Mouse (Mus musculus) limb, embryonic 11.5 days (tissue): ENCODE data around the gene Gm21060. TPM values are rescaled to one million over a fixed set of nuclear protein-coding genes. Genes with fewer than 3 reads are reported as not detected.
"Not testable (repeated sequence)": the region's sequence is repeated elsewhere in the genome, so short reads cannot be mapped to it uniquely, and the experiment has no call there.

Experiments used
- ATAC-seq: fragments of 200-750 bp; cut with Nextera tagmentation; 2 replicates; pipeline ENCODE4 v1.8.0; 2017; ENCODE audit warnings: low read depth; ENCODE audit not compliant: insufficient number of reproducible peaks, low FRiP score, low TSS enrichment
- DNase-seq: peaks from one replicate; pipeline ENCODE4 v3.0.0-alpha.2; 2015; ENCODE audit warnings: low spot score
- H3K27ac ChIP-seq: fragments of 300-500 bp; sonication (generic); replicated peaks from 2 replicates; pipeline ENCODE4 v1.5.1; 2014; ENCODE audit warnings: low read depth, mild to moderate bottlenecking, low read length
- H3K27me3 ChIP-seq: fragments of 300-500 bp; sonication (generic); 2 replicates; pipeline ENCODE4 v1.6.1; 2014; ENCODE audit warnings: mild to moderate bottlenecking, low read length, mixed read lengths; ENCODE audit not compliant: control insufficient read depth, insufficient read depth
- H3K36me3 ChIP-seq: fragments of 300-500 bp; sonication (generic); 2 replicates; pipeline ENCODE4 v1.6.1; 2014; ENCODE audit warnings: mild to moderate bottlenecking, low read length, moderate library complexity, mixed read lengths; ENCODE audit not compliant: control insufficient read depth, insufficient read depth
- H3K4me1 ChIP-seq: fragments of 300-500 bp; sonication (generic); 2 replicates; pipeline ENCODE4 v1.6.1; 2014; ENCODE audit warnings: low read length, mixed read lengths; ENCODE audit not compliant: control insufficient read depth, insufficient read depth
- H3K4me2 ChIP-seq: fragments of 300-500 bp; sonication (generic); 2 replicates; pipeline ENCODE4 v1.6.1; 2014; ENCODE audit warnings: low read depth, mild to moderate bottlenecking, moderate library complexity; ENCODE audit not compliant: severe bottlenecking
- H3K4me3 ChIP-seq: fragments of 300-500 bp; sonication (generic); 2 replicates; pipeline ENCODE4 v1.5.1; 2014; ENCODE audit warnings: low read depth, low read length
- H3K9ac ChIP-seq: fragments of 300-500 bp; sonication (generic); 2 replicates; pipeline ENCODE4 v1.6.1; 2014; ENCODE audit warnings: mild to moderate bottlenecking, low read length
- H3K9me3 ChIP-seq: fragments of 300-500 bp; sonication (generic); 2 replicates; pipeline ENCODE4 v1.6.1; 2016; ENCODE audit warnings: low read length; ENCODE audit not compliant: control insufficient read depth
- WGBS: fragments of 180-500 bp; shearing (Covaris S2); extraction: QIAGEN DNeasy Blood & Tissue Kit; methylation state at CpG from one replicate; pipeline ENCODE4 v1.1.7; 2014; 5-methylcytosine and 5-hydroxymethylcytosine counted together
- polyA plus RNA-seq: library from polyadenylated mRNA; unstranded; fragments of >200 nt; fragmentation: Nextera tagmentation; extraction: Ambion mirVana; gene quantifications from 2 replicates; pipeline ENCODE4 v1.2.1, GENCODE M21; 2014

Gm21060 gene
- polyA plus RNA-seq, result not detected in 2 replicates

DNA sequence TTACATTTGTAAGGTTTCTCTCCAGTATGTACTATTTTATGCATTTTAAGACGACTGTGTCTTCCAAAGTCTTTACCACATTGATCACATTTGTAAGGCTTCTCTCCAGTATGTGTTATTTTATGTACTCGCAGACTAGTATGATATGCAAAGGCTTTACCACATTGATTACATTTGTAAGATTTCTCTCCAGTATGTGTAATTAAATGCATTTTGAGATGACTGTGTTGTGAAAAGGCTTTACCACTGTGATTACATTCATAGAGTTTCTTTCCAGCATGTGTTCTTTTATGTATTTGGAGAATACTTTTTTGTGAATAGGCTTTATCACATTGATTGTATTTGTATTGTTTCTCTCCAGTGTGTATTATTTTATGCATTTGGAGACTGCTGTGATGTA lies at the start of gene Gm21060:
Gm21060 (minus strand) TSS at position 101 of the 400 bp plus-strand sequence.
- no peak for DNase-seq

DNA sequence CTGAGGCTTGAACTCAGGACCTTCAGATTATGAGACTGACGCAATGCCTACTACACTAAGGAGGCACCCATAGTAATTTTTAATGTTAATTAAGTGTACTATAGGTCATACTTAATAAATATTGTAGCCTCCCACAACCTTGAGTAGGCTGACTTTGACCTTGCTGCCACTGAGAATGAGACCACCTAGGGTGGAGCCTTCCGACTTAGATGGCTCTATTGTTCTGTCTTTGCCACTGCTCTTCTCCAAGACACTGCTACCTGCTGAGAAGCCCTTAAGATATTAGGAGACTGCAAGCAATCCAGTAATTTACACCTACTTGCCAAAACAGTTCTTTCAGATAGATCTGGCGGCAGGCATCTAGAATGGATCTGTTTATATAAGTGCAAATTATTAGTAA lies 24.0 kb upstream of the Gm21060 start:
- H3K4me1 ChIP-seq, H3K4me3 ChIP-seq, ATAC-seq, H3K27ac ChIP-seq, H3K27me3 ChIP-seq, H3K36me3 ChIP-seq, H3K9ac ChIP-seq, DNase-seq, H3K4me2 ChIP-seq, H3K9me3 ChIP-seq: not testable (repeated sequence)
- WGBS, result 84% methylated on average over 3 of the region's 3 CpGs

More for the DNA sequence above, at the start of gene Gm21060:
- WGBS, result 92% methylated on average over 2 of the region's 2 CpGs
- Histone ChIP-seq H3K27ac (no peak within 1 kb of the TSS), H3K4me1 (no peaks in the 10 kb centered on the region), H3K4me2 (no peak within 1 kb of the TSS), H3K9me3 (no peaks in the 10 kb centered on the region), H3K36me3 (no peaks in the 10 kb centered on the region), H3K4me3 (no peak within 1 kb of the TSS), H3K9ac (no peak within 1 kb of the TSS), H3K27me3 (no peaks in the 10 kb centered on the region)
- no peak for ATAC-seq

DNA sequence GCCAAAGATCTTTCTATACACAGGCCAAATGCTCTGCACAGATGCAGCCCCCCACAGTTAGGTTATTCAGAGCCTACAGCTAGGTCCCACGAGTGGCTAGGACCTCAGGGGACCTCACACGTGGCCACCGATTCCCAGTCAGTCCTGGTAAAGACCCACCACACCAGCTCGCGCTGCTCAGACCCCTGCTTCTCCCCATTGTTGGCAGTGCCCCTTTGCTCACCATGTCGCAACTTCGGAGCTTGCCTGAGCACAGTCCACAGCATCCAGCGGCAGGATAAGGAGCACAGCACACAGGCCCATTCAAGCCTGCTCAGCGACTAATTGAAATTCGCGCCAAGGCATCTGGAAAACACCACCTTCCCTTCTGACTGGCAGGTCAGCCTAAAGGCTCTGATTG lies 16.3 kb upstream of the Gm21060 start:
- WGBS, result 36% methylated on average over 11 of the region's 11 CpGs
- ATAC-seq, H3K9me3 ChIP-seq, H3K27ac ChIP-seq, H3K4me3 ChIP-seq, H3K4me1 ChIP-seq, H3K27me3 ChIP-seq, H3K4me2 ChIP-seq, H3K36me3 ChIP-seq, H3K9ac ChIP-seq, DNase-seq: not testable (repeated sequence)

DNA sequence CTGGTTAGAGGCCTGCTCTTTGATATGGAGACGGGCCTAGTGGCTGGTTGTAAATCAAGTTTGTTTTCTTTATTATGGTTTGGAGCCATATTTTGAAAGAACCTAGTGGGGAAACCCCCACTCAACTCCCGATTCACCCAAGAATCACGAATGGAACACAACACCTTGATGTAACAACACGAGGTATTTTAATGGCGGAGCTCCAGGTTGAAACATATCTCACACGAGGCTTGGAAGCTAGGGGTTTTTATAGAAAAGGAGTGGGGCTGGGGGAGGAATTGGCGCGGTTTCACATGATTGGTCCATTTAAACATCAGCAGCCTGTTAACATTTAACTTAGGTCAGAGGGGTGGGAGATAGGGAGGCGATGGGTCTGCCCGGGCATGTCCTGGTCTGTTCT lies 15.5 kb upstream of the Gm21060 start:
- not testable (repeated sequence) for DNase-seq, H3K9me3 ChIP-seq, H3K36me3 ChIP-seq, H3K27ac ChIP-seq, H3K27me3 ChIP-seq, H3K9ac ChIP-seq, H3K4me1 ChIP-seq, ATAC-seq, H3K4me3 ChIP-seq, H3K4me2 ChIP-seq
- WGBS, result 88% methylated on average over 10 of the region's 10 CpGs

DNA sequence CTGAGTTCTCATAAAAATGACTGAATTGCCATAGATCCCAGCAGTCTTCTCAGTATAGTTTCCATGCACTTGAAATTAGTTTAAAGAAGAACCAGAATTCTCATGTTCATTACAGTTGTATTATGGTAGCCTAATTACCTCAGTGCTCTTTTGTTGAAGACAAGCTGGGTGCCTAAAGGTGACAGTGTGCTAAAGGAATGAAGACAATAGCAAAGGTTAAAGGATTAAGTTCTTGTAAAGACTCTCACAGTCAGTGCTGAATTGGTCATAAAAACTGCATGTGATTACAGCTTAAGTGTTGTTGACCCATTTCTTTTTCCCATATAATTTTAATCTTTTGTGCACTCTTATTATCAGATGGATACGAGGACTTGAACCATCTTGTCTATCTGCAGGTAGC lies 11.2 kb upstream of the Gm21060 start:
- not testable (repeated sequence) for H3K9me3 ChIP-seq, H3K4me1 ChIP-seq, DNase-seq, H3K4me3 ChIP-seq, H3K4me2 ChIP-seq, H3K36me3 ChIP-seq, H3K27ac ChIP-seq, H3K27me3 ChIP-seq, H3K9ac ChIP-seq, ATAC-seq
- 82% methylated on average over 1 of the region's 1 CpGs for WGBS

DNA sequence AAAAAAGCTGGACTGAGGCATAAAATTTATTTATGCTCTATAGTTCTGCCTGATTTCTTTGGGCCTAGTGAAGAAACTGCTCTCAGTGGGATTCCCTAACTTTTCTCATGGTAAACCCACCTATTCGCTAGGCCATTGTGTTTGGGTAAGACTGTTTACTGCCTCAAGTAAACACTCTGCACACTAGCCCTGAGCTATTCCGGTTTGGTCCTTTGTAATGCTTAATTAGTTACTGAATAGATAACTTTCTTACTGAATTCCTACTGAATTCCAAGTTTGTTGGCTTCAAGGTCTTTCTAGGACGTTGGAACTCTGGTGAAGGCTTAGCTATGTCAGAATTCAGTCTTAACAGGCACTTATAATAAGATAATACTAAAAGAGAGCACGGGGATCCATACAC lies 11.8 kb downstream of the Gm21060 start:
- not testable (repeated sequence) for H3K27me3 ChIP-seq, H3K36me3 ChIP-seq, H3K4me2 ChIP-seq, H3K27ac ChIP-seq, H3K4me1 ChIP-seq, H3K9ac ChIP-seq, H3K4me3 ChIP-seq, H3K9me3 ChIP-seq, ATAC-seq, DNase-seq
- WGBS, result 86% methylated on average over 4 of the region's 4 CpGs

DNA sequence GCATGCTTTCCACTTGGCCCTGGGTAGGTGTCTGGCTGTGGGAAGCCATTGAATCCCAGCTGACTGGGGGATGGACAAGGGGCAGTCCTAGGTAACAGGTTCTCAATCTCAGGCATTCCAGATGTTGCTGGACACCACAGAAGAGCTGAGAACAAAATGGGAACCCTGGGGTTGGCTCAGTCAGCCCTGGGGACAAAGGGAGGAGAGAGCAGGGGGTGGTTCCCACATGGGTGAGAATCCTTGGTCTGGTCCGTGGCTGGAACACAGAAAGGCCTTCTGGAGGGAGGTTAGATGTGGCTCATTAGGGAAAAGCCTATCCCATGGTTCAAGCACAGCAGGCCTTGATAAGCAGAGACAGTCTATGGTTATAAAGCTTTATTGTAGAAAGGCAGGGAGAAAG lies 13.3 kb downstream of the Gm21060 start:
- Histone ChIP-seq H3K27me3 (no peaks in the 10 kb centered on the region), H3K4me2 (no peak overlapping the region), H3K4me3 (no peak overlapping the region), H3K36me3 (no peaks in the 10 kb centered on the region), H3K9ac (no peak overlapping the region), H3K4me1 (no peaks in the 10 kb centered on the region), H3K27ac (no peak overlapping the region), H3K9me3 (no peaks in the 10 kb centered on the region)
- ATAC-seq (no peak), DNase-seq (no peak)
- 43% methylated on average over 1 of the region's 1 CpGs for WGBS

DNA sequence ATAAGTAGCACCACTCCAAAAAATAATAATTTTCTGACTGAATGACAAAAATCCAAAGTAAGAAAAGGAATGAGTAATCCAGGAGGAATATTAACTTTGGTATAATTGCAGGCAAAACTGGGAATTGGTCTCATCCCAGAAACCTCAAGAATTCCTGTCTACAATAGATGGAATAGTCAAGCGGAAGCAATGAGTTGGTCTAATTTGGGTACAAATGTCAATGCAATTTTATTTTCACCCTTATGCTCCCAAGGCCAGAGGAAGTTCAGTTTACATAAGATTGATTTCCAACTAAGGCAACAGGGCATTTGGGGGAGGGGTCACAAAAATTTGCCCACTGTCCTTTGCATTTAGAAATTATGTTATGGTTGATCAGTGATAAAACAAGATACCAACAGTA lies 21.4 kb downstream of the Gm21060 start:
- 90% methylated on average over 1 of the region's 1 CpGs for WGBS
- ATAC-seq, result no peak

DNA sequence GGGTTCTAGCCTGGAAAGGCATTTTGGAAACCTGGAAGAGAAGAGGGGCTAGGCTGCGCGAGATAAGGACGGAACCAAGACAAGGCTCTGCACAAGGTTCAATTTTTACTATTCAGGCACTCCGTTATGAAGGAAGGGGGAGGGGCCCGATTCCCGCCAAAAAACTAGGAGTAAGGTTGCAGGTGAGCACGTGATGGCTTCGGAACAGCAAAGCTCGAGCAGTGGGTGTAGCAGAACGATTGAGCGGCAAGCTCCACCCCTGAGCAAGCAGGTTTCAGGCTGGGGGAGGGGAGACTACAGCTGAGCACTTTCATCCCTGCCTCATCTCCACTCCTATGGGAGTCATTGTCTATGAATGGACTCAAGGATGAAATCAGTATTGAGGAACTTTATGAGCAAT lies 27.7 kb downstream of the Gm21060 start:
- ATAC-seq, H3K9me3 ChIP-seq, H3K4me2 ChIP-seq, H3K4me1 ChIP-seq, H3K36me3 ChIP-seq, H3K4me3 ChIP-seq, H3K27ac ChIP-seq, DNase-seq, H3K27me3 ChIP-seq, H3K9ac ChIP-seq: not testable (repeated sequence)
- WGBS, result 28% methylated on average over 11 of the region's 11 CpGs

More for the DNA sequence above, 21.4 kb downstream of the Gm21060 start:
- no peaks in the 10 kb centered on the region for H3K9me3 ChIP-seq
- no peaks in the 10 kb centered on the region for H3K27me3 ChIP-seq
- no peak overlapping the region for H3K4me3 ChIP-seq
- no peaks in the 10 kb centered on the region for H3K4me1 ChIP-seq
- no peak overlapping the region for H3K4me2 ChIP-seq
- H3K36me3 ChIP-seq, result no peaks in the 10 kb centered on the region
- DNase-seq, result no peak
- H3K9ac ChIP-seq, result no peak overlapping the region
- no peak overlapping the region for H3K27ac ChIP-seq
